In genomic region chr1:46854036-46854900, GRCm38 (mm10) we compare ENCODE assay signal across 8 mouse cellular contexts. TPM values are rescaled to one million over a fixed set of nuclear protein-coding genes. Genes with fewer than 3 reads are reported as not detected.
A peak's percentile ranks its signal among the peaks of the same experiment; 100 is the strongest.
DNase-seq lines count a peak whose midpoint lies in the region; ATAC-seq and TF ChIP-seq lines count a peak whose summit lies in the region.

No protein-coding gene starts in this region.

- in situ Hi-C loops in Patski (cut with MboI; ENCODE audit: low pct_unique_long_range_greater_than_20kb) = no loop called here

- no peaks in the 10 kb centered on the region for H3K27me3 ChIP-seq in heart, embryonic 10.5 days (ENCODE audit: insufficient read depth, poor library complexity, severe bottlenecking)
- no peaks in the 10 kb centered on the region for H3K27me3 ChIP-seq in Patski
- H3K27me3 ChIP-seq in heart, embryonic 13.5 days (replicated peaks) = no peaks in the 10 kb centered on the region
- H3K27me3 ChIP-seq in limb, embryonic 11.5 days (ENCODE audit: control insufficient read depth, insufficient read depth, low read length) = no peaks in the 10 kb centered on the region
- H3K27me3 ChIP-seq in midbrain, postnatal 0 days (ENCODE audit: insufficient read depth, low read length) = no peaks in the 10 kb centered on the region

- H3K4me3 ChIP-seq in heart, embryonic 10.5 days = peak overlapping the region; percentile 93
- peak overlapping the region; percentile 97 for H3K4me3 ChIP-seq in heart, embryonic 13.5 days
- peak overlapping the region; percentile 87 for H3K4me3 ChIP-seq in limb, embryonic 11.5 days (ENCODE audit: low read depth, low read length)
- H3K4me3 ChIP-seq in midbrain, postnatal 0 days (ENCODE audit: low read depth, low read length) = peak overlapping the region; percentile 97

- POLR2A ChIA-PET in Patski (lab: Charles Lee) = interaction anchor here (0.6 to 2.3 kb wide), 6 partner anchors 10 to 53 kb away, joined by 3 to 12 read pairs (median 4); no protein-coding TSS in a partner anchor

- intact Hi-C loops in heart, postnatal 14 days (cut with DNase I) = loop anchor here (5.0 kb wide), 3 partner anchors 53 to 118 kb away; no protein-coding TSS in a partner anchor

- H3K4me1 ChIP-seq in heart, embryonic 10.5 days = peaks cover 9% of the 10 kb centered on the region; the same call in 1 of the 2 replicates
- H3K4me1 ChIP-seq in heart, embryonic 13.5 days = peaks cover 27% of the 10 kb centered on the region
- peaks cover 5% of the 10 kb centered on the region; the same call in 1 of the 2 replicates for H3K4me1 ChIP-seq in limb, embryonic 11.5 days (ENCODE audit: control insufficient read depth, insufficient read depth, low read length)
- no peaks in the 10 kb centered on the region for H3K4me1 ChIP-seq in midbrain, postnatal 0 days (ENCODE audit: insufficient read depth, low read length)

- H3K27ac ChIP-seq in heart, embryonic 10.5 days = peak overlapping the region; percentile 100
- H3K27ac ChIP-seq in heart, embryonic 13.5 days (replicated peaks) = peak overlapping the region; percentile 99
- peak overlapping the region; percentile 98 for H3K27ac ChIP-seq in limb, embryonic 11.5 days (replicated peaks; ENCODE audit: low read depth, low read length)
- peak overlapping the region; percentile 99 for H3K27ac ChIP-seq in midbrain, postnatal 0 days (ENCODE audit: low read depth, low read length)

- no peaks in the 10 kb centered on the region for H3K9me3 ChIP-seq in heart, embryonic 10.5 days
- H3K9me3 ChIP-seq in heart, embryonic 13.5 days = no peaks in the 10 kb centered on the region
- H3K9me3 ChIP-seq in limb, embryonic 11.5 days (ENCODE audit: control insufficient read depth, low read length) = no peaks in the 10 kb centered on the region
- H3K9me3 ChIP-seq in midbrain, postnatal 0 days (ENCODE audit: low read length) = no peaks in the 10 kb centered on the region

- no peak for TF ChIP-seq CTCF in Patski (IDR thresholded peaks at IDR 0.05)
- TF ChIP-seq CTCF in midbrain, postnatal 0 days (IDR thresholded peaks at IDR 0.05) = no peak

- peak overlapping the region; percentile 100 for H3K9ac ChIP-seq in heart, embryonic 13.5 days
- H3K9ac ChIP-seq in limb, embryonic 11.5 days (ENCODE audit: low read length) = peak overlapping the region; percentile 63
- peak overlapping the region; percentile 50 for H3K9ac ChIP-seq in midbrain, postnatal 0 days (replicated peaks; ENCODE audit: low read length, poor library complexity, severe bottlenecking)

- no peaks in the 10 kb centered on the region for H3K36me3 ChIP-seq in heart, embryonic 10.5 days
- H3K36me3 ChIP-seq in heart, embryonic 13.5 days = no peaks in the 10 kb centered on the region
- H3K36me3 ChIP-seq in limb, embryonic 11.5 days (ENCODE audit: control insufficient read depth, insufficient read depth, low read length) = no peaks in the 10 kb centered on the region
- H3K36me3 ChIP-seq in midbrain, postnatal 0 days (ENCODE audit: insufficient read depth, low read length) = no peaks in the 10 kb centered on the region

- DNase-seq in heart, embryonic 10.5 days (ENCODE audit: low spot score) = no peak
- DNase-seq in heart, postnatal 14 days = no peak
- DNase-seq in Patski (ENCODE audit: low read depth, low spot score) = peak; percentile 59
- DNase-seq in limb, embryonic 11.5 days (ENCODE audit: low spot score) = no peak
- DNase-seq in midbrain, postnatal 0 days (ENCODE audit: low spot score) = peak; percentile 47
- DNase-seq in thymus, postnatal 4 days = no peak
- DNase-seq in left cerebral cortex, adult 8-10 months (ENCODE audit: low spot score in 2 of 2) = no peak

- peak overlapping the region; percentile 80 for H3K4me2 ChIP-seq in heart, embryonic 13.5 days
- H3K4me2 ChIP-seq in limb, embryonic 11.5 days (ENCODE audit: low read depth, severe bottlenecking) = peak overlapping the region; percentile 39
- peak overlapping the region; percentile 73 for H3K4me2 ChIP-seq in midbrain, postnatal 0 days (ENCODE audit: low read depth, low read length, poor library complexity, severe bottlenecking)

- peak; percentile 48 for ATAC-seq in Patski
- peak; percentile 47; the same call in 1 of the 2 replicates for ATAC-seq in heart, embryonic 13.5 days (ENCODE audit: extremely low read depth, insufficient number of reproducible peaks, low FRiP score, low TSS enrichment)
- ATAC-seq in limb, embryonic 11.5 days (ENCODE audit: insufficient number of reproducible peaks, low FRiP score, low TSS enrichment, low read depth) = no peak; the same call in 1 of the 2 replicates
- no peak; the same call in 1 of the 2 replicates for ATAC-seq in midbrain, postnatal 0 days (ENCODE audit: low FRiP score)

- CTCF ChIA-PET in Patski (lab: Charles Lee) = interaction anchor here (1.4 to 1.8 kb wide), 2 partner anchors 11 to 20 kb away, joined by 5 to 6 read pairs; no protein-coding TSS in a partner anchor

- WGBS in heart, embryonic 10.5 days = 32% methylated on average over 18 of the region's 18 CpGs
- 30% methylated on average over 18 of the region's 18 CpGs for WGBS in heart, embryonic 13.5 days
- 30% methylated on average over 18 of the region's 18 CpGs for WGBS in limb, embryonic 11.5 days
- 21% methylated on average over 18 of the region's 18 CpGs for WGBS in midbrain, postnatal 0 days

RNA-seq across cellular contexts. Expression of gene Slc39a10, which starts 38.4 kb away (rescaled TPM):
- 47.5 and 51.3 TPM in 2 replicates for polyA plus RNA-seq in heart, embryonic 10.5 days (2016; fragmentation: Nextera tagmentation; extraction: Ambion mirVana)
- 10 to 100 TPM; 14.0 to 15.1 TPM for total RNA-seq in heart, postnatal 14 days (2021)
- 49.4 TPM for polyA plus RNA-seq in Patski (2021)
- 24.6 and 25.8 TPM in 2 replicates for polyA plus RNA-seq in heart, embryonic 13.5 days (2015; fragmentation: Nextera tagmentation; extraction: Ambion mirVana)
- 68.5 and 73.7 TPM in 2 replicates for polyA plus RNA-seq in limb, embryonic 11.5 days (2014; fragmentation: Nextera tagmentation; extraction: Ambion mirVana)
- 85.3 and 88.2 TPM in 2 replicates for total RNA-seq in midbrain, postnatal 0 days (2014; rRNA removed)
- polyA plus RNA-seq in midbrain, postnatal 0 days (2015; fragmentation: Nextera tagmentation; extraction: Ambion mirVana) = 44.6 and 52.9 TPM in 2 replicates
- total RNA-seq in left cerebral cortex, adult 8-10 months (2022) = 100 to 1,000 TPM; 162 to 182 (median 168) TPM

Comparison
In these comparisons a context has a peak if more than half of its experiments do, and no peak if none do; other contexts are left out.
1. DNase-seq: peak in Patski (single experiment) and midbrain, postnatal 0 days (single experiment); none in heart, embryonic 10.5 days (single experiment), heart, postnatal 14 days (0 of 2), limb, embryonic 11.5 days (single experiment), thymus, postnatal 4 days (single experiment) and left cerebral cortex, adult 8-10 months (0 of 2).
2. ATAC-seq: peak in Patski (single experiment) and heart, embryonic 13.5 days (single experiment); none in limb, embryonic 11.5 days (single experiment) and midbrain, postnatal 0 days (single experiment).
3. H3K9ac ChIP-seq: peak in every context shown above with its lines; median percentile 100 in heart, embryonic 13.5 days; 63 in limb, embryonic 11.5 days; 50 in midbrain, postnatal 0 days.
4. Peak in every context shown above with its lines, with median percentiles within 50 percentile points of each other: H3K27ac ChIP-seq, H3K4me3 ChIP-seq and H3K4me2 ChIP-seq.